Mouse (Mus musculus) intestine, postnatal 0 days (tissue): ENCODE measurements around the gene Rab11fip2. TPM values are rescaled to one million over a fixed set of nuclear protein-coding genes. Genes with fewer than 3 reads are reported as not detected.

Experiments
- ATAC-seq: fragments of 200-750 bp; cut with Nextera tagmentation; 2 replicates; pipeline ENCODE4 v1.8.0; 2017; ENCODE audit warnings: mild to moderate bottlenecking, moderate TSS enrichment, moderate library complexity
- H3K27ac ChIP-seq: fragments of 300-500 bp; sonication (generic); 2 replicates; pipeline ENCODE4 v1.5.1; 2014; ENCODE audit warnings: mild to moderate bottlenecking, low read depth, low read length, moderate library complexity
- H3K27me3 ChIP-seq: fragments of 300-500 bp; sonication (generic); replicated peaks from 2 replicates; pipeline ENCODE4 v1.6.1; 2014; ENCODE audit warnings: low read length, mixed read lengths; ENCODE audit not compliant: control insufficient read depth, insufficient read depth
- H3K36me3 ChIP-seq: fragments of 300-500 bp; sonication (generic); 2 replicates; pipeline ENCODE4 v1.6.1; 2014; ENCODE audit warnings: mild to moderate bottlenecking, moderate library complexity; ENCODE audit not compliant: control insufficient read depth, insufficient read depth
- H3K4me1 ChIP-seq: fragments of 300-500 bp; sonication (generic); replicated peaks from 2 replicates; pipeline ENCODE4 v1.6.1; 2014; ENCODE audit warnings: antibody characterized with exemption, low read length, mixed read lengths; ENCODE audit not compliant: control insufficient read depth, insufficient read depth
- H3K4me2 ChIP-seq: fragments of 300-500 bp; sonication (generic); replicated peaks from 2 replicates; pipeline ENCODE4 v1.6.1; 2014; ENCODE audit warnings: low read depth, mild to moderate bottlenecking, moderate library complexity
- H3K4me3 ChIP-seq: fragments of 300-500 bp; sonication (generic); 2 replicates; pipeline ENCODE4 v1.5.1; 2014; ENCODE audit warnings: low read depth, low read length
- H3K9ac ChIP-seq: fragments of 300-500 bp; sonication (generic); 2 replicates; pipeline ENCODE4 v1.6.1; 2014; ENCODE audit warnings: mild to moderate bottlenecking, low read depth, low read length
- H3K9me3 ChIP-seq: fragments of 300-500 bp; sonication (generic); 2 replicates; pipeline ENCODE4 v1.6.1; 2016; ENCODE audit warnings: mixed run types; ENCODE audit not compliant: control insufficient read depth
- CTCF ChIP-seq: sonication (generic); IDR thresholded peaks from 2 replicates; pipeline ENCODE4 v1.5.1; 2016; ENCODE audit warnings: low read depth, mild to moderate bottlenecking, control low read depth, antibody characterized with exemption, moderate library complexity
- WGBS: fragments of 180-500 bp; shearing (Covaris S2); extraction: QIAGEN DNeasy Blood & Tissue Kit; methylation state at CpG from one replicate; pipeline ENCODE4 v1.1.7; 2014; 5-methylcytosine and 5-hydroxymethylcytosine counted together
- polyA plus RNA-seq: library from polyadenylated mRNA; unstranded; fragments of >200 nt; fragmentation: Nextera tagmentation; extraction: Ambion mirVana; gene quantifications from 2 replicates; pipeline ENCODE4 v1.2.1, GENCODE M21; 2015

The Rab11fip2 gene
- polyA plus RNA-seq, result 2.4 TPM in 2 replicates

DNA sequence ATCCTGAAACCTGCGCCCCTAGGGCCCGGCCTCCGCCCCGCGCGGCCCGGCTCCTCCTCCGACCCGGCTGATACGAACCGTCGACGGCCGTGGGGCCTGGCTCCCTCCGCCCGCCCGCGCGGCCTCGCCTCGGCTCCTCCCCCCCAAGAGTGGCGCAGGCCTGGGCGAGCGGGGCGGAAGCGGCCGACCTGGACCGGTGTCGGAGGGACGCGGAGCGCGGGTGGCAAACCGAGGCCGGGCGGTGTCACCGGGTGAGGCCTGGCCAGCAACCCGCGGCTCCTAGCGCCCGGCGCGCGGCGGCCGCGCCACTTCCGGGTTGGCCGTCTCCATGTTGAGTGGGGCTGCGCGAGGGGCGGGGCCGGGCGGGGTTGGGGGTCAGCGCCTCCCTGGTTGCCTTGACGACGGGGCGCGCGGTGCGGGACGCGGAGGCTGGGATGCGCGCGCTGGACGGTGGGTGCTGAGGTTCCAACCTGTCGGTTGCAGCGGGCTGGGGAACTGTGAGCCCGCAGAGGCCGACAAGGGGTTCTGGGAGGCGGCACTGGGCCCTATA, at the start of gene Rab11fip2:
Gene Rab11fip2, minus strand, starts transcription at position 333 of the 550 bp plus-strand sequence.
- TF ChIP-seq CTCF, result no peak
- Histone ChIP-seq H3K9ac (peak within 1 kb of the TSS; percentile 82), H3K4me1 (no peaks in the 10 kb centered on the region), H3K4me3 (peak within 1 kb of the TSS; percentile 74), H3K36me3 (no peaks in the 10 kb centered on the region), H3K4me2 (peak within 1 kb of the TSS; percentile 73), H3K9me3 (no peaks in the 10 kb centered on the region), H3K27me3 (no peaks in the 10 kb centered on the region), H3K27ac (peak within 1 kb of the TSS; percentile 92)
- WGBS, result under 1% methylated on average over 67 of the region's 72 CpGs
- peak; percentile 99 for ATAC-seq

DNA sequence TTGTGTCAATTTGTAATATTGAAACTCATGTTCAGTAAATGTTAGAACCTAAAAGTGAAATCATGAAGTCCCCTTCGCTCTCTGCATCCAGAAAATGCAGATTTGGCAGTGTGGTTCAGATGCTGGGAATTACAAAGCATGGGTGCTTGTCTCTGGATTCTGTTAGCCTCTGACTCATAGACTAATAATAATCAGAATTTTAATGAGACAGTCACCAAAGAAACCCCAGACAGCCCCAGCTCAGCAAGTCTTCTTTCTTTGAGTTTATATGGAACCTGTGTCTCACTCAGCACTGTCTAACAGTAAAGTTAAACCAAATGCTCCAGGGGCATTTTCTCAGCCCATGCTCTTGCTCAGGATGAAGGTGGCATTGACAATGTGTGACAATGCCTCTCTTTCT, 38.1 kb upstream of the Rab11fip2 start:
- H3K4me2 ChIP-seq, result no peak overlapping the region
- WGBS, result 91% methylated on average over 1 of the region's 1 CpGs
- H3K4me3 ChIP-seq, result no peak overlapping the region
- no peaks in the 10 kb centered on the region for H3K27me3 ChIP-seq
- TF ChIP-seq CTCF, result no peak
- H3K36me3 ChIP-seq, result no peaks in the 10 kb centered on the region
- ATAC-seq, result no peak
- H3K4me1 ChIP-seq, result no peaks in the 10 kb centered on the region
- H3K9ac ChIP-seq, result no peak overlapping the region
- no peak overlapping the region for H3K27ac ChIP-seq
- no peaks in the 10 kb centered on the region for H3K9me3 ChIP-seq

DNA sequence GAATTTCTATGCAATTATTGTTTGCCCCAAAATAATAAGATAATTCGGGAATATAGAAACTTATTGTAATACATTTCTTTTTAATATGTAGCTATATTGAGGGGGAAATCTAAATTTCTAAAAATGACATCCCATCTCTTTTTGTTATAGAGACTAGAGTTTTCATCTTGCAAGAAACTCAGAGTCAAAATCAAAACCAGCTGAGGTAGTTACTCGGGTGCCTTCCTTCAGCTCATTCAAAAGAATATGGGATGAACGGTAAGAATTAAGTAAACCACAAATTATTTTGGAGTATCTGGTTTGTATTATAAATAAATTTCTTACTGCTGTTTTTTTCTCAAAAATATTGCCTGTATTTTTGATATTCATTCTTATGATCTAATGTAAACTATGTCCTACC, 11.5 kb upstream of the Rab11fip2 start:
- no peaks in the 10 kb centered on the region for H3K27me3 ChIP-seq
- no peak overlapping the region for H3K27ac ChIP-seq
- H3K9ac ChIP-seq, result no peak overlapping the region
- no peak for ATAC-seq
- H3K9me3 ChIP-seq, result no peaks in the 10 kb centered on the region
- H3K4me1 ChIP-seq, result no peaks in the 10 kb centered on the region
- no peak overlapping the region for H3K4me2 ChIP-seq
- 75% methylated on average over 3 of the region's 3 CpGs for WGBS
- H3K36me3 ChIP-seq, result no peaks in the 10 kb centered on the region
- H3K4me3 ChIP-seq, result no peak overlapping the region
- TF ChIP-seq CTCF, result no peak

DNA sequence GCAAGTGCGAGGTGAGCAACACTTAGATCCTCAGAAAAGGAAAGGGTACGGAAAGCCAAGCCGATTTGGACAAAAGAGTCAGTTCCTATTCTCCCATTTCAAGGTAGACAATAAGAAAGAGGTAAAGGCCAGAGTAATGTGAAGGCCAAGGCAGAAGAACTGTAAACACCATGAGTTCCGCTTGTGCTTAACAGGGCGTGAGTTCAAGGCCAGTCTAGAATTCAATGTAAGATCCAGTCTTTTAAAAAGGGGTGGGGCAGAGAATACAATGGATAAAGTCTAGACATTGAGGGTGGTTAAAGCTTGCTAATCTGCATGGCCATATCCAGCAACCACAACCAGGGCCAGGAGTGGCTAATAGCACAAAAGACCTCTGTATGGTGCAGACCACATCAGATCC, 6.3 kb upstream of the Rab11fip2 start:
- Histone ChIP-seq H3K4me1 (no peaks in the 10 kb centered on the region), H3K27ac (no peak overlapping the region), H3K4me2 (no peak overlapping the region), H3K27me3 (no peaks in the 10 kb centered on the region), H3K4me3 (no peak overlapping the region), H3K36me3 (no peaks in the 10 kb centered on the region), H3K9me3 (no peaks in the 10 kb centered on the region), H3K9ac (no peak overlapping the region)
- TF ChIP-seq CTCF, result no peak
- WGBS, result 91% methylated on average over 5 of the region's 5 CpGs
- no peak for ATAC-seq

DNA sequence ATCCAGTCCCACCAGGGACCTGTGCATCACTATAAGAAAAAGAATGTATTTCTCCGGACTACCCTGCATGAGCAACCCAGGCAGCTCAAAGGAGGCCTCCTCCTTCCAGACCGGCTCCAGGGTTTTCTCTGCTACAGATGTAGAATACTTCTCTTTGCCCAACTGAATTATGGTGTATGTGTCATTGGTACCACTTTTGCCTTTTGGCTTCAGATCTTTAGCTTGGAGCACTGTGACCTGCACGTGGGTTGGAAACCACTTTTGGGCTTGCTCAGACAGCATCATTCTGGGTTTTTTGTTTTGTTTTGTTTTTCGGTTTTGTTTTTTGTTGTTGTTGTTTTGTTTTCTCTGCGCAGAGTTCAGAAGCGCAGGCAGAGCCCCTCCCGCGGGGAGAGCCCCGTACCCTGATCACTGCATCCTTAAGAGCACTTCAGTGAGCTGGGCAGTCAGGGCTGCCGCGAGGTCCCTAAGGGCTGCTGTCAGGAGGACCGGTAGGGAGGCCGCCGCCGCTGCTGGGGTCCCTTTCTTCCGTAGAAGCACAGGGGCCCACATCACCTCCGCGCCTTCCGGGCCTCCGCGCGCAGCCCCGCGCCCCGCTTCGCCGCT, 635 bp downstream of the Rab11fip2 start:
- no peak for TF ChIP-seq CTCF
- H3K9me3 ChIP-seq, result no peaks in the 10 kb centered on the region
- peak overlapping the region; percentile 73 for H3K4me2 ChIP-seq
- peak; percentile 74 for ATAC-seq
- H3K27ac ChIP-seq, result peak overlapping the region; percentile 92
- 2% methylated on average over 27 of the region's 27 CpGs for WGBS
- H3K4me3 ChIP-seq, result peak overlapping the region; percentile 74
- H3K4me1 ChIP-seq, result no peaks in the 10 kb centered on the region
- no peaks in the 10 kb centered on the region for H3K36me3 ChIP-seq
- H3K27me3 ChIP-seq, result no peaks in the 10 kb centered on the region
- peak overlapping the region; percentile 82 for H3K9ac ChIP-seq

DNA sequence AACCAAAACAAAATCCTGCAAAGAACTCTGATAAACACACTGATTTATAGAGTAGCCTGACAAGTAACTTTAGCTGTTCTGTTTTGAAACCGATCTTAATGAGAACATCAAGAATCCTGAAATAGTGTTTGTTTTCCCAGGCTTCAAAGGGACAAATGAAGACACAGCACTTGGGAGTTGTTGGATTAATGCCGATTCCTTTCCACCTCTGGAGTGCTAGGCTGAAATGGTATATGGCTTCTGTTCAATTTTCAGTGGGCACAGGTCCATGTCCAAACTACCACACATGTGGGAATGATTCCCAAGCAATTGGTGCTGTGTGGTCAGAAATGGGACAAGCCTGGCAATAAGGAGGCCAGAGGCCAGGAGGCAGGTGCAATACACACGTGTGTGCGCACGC, 3.7 kb downstream of the Rab11fip2 start:
- Histone ChIP-seq H3K27ac (no peak overlapping the region), H3K9me3 (no peaks in the 10 kb centered on the region), H3K4me2 (no peak overlapping the region), H3K36me3 (no peaks in the 10 kb centered on the region), H3K4me3 (no peak overlapping the region), H3K4me1 (no peaks in the 10 kb centered on the region), H3K9ac (no peak overlapping the region), H3K27me3 (no peaks in the 10 kb centered on the region)
- TF ChIP-seq CTCF, result no peak
- ATAC-seq, result no peak
- WGBS, result 83% methylated on average over 5 of the region's 5 CpGs
